Mouse (Mus musculus): ENCODE data around the gene Atoh8.

GRCm38 (mm10) chr6:72280410-72280998 lies 45.1 kb upstream of the Atoh8 start:
- no peak for TF ChIP-seq POLR2A (IDR thresholded peaks at IDR 0.05; ENCODE audit: insufficient read depth, low read depth, low read length)
- TF ChIP-seq CTCF (IDR thresholded peaks at IDR 0.05) = no peak
- TF ChIP-seq EP300 (IDR thresholded peaks at IDR 0.05; ENCODE audit: insufficient read depth, low read depth, low read length) = no peak
